Mouse (Mus musculus) stomach, embryonic 14.5 days (tissue): ENCODE results near the gene Naif1. TPM values are rescaled to one million over a fixed set of nuclear protein-coding genes. Genes with fewer than 3 reads are reported as not detected.

Experiments
- ATAC-seq: fragments of 200-750 bp; cut with Nextera tagmentation; 2 replicates; pipeline ENCODE4 v1.8.0; 2017; ENCODE audit warnings: low read depth, moderate TSS enrichment; ENCODE audit not compliant: insufficient number of reproducible peaks, insufficient read depth, low FRiP score
- H3K27ac ChIP-seq: fragments of 300-500 bp; sonication (generic); 2 replicates; pipeline ENCODE4 v1.5.1; 2014; ENCODE audit warnings: mild to moderate bottlenecking, low read length, moderate library complexity, mixed read lengths
- H3K27me3 ChIP-seq: fragments of 300-500 bp; sonication (generic); 2 replicates; pipeline ENCODE4 v1.6.1; 2014; ENCODE audit warnings: low read length, control low read depth, mixed read lengths; ENCODE audit not compliant: control insufficient read depth, insufficient read depth
- H3K36me3 ChIP-seq: fragments of 300-500 bp; sonication (generic); 2 replicates; pipeline ENCODE4 v1.6.1; 2014; ENCODE audit warnings: mild to moderate bottlenecking, control low read depth, low read length, moderate library complexity, mixed read lengths; ENCODE audit not compliant: control insufficient read depth, insufficient read depth
- H3K4me1 ChIP-seq: fragments of 300-500 bp; sonication (generic); 2 replicates; pipeline ENCODE4 v1.6.1; 2014; ENCODE audit warnings: low read length, control low read depth, mixed read lengths; ENCODE audit not compliant: control insufficient read depth, insufficient read depth
- H3K4me2 ChIP-seq: fragments of 300-500 bp; sonication (generic); replicated peaks from 2 replicates; pipeline ENCODE4 v1.6.1; 2014; ENCODE audit warnings: low read depth, low read length, control low read depth
- H3K4me3 ChIP-seq: fragments of 300-500 bp; sonication (generic); 2 replicates; pipeline ENCODE4 v1.5.1; 2014; ENCODE audit warnings: low read depth, low read length, control low read depth
- H3K9ac ChIP-seq: fragments of 300-500 bp; sonication (generic); replicated peaks from 2 replicates; pipeline ENCODE4 v1.6.1; 2014; ENCODE audit warnings: low read depth, mild to moderate bottlenecking, control low read depth, low read length, moderate library complexity, mixed read lengths
- H3K9me3 ChIP-seq: fragments of 300-500 bp; sonication (generic); 2 replicates; pipeline ENCODE4 v1.6.1; 2016; ENCODE audit warnings: low read depth, low read length, control low read depth; ENCODE audit not compliant: control insufficient read depth
- WGBS: fragments of 180-500 bp; shearing (Covaris S2); extraction: QIAGEN DNeasy Blood & Tissue Kit; methylation state at CpG from one replicate; pipeline ENCODE4 v1.1.7; 2014; 5-methylcytosine and 5-hydroxymethylcytosine counted together
- polyA plus RNA-seq: library from polyadenylated mRNA; unstranded; fragments of >200 nt; fragmentation: Nextera tagmentation; extraction: Ambion mirVana; gene quantifications from 2 replicates; pipeline ENCODE4 v1.2.1, GENCODE M21; 2014

Naif1 gene
- polyA plus RNA-seq, 1 experiment from 2014 or later = 5.6 TPM

GRCm38 (mm10) chr2:32492661-32493060, 42.4 kb downstream of the Naif1 start:
- H3K4me3 ChIP-seq = no peak overlapping the region
- H3K9ac ChIP-seq = no peak overlapping the region
- 0 out of 2 replicates have a peak, but pooled peaks cover 4% of the 10 kb centered on the region for H3K4me1 ChIP-seq
- H3K4me2 ChIP-seq = no peak overlapping the region
- no peak for ATAC-seq
- H3K27ac ChIP-seq = no peak overlapping the region
- H3K9me3 ChIP-seq = no peaks in the 10 kb centered on the region
- 72% methylated on average over 2 of the region's 2 CpGs for WGBS
- H3K36me3 ChIP-seq = no peaks in the 10 kb centered on the region
- no peaks in the 10 kb centered on the region for H3K27me3 ChIP-seq

GRCm38 (mm10) chr2:32493301-32493701, 43.0 kb downstream of the Naif1 start:
- H3K27ac ChIP-seq = no peak overlapping the region

GRCm38 (mm10) chr2:32494522-32494921, 44.3 kb downstream of the Naif1 start:
- Histone ChIP-seq H3K4me3 (no peak overlapping the region), H3K9me3 (peaks cover 7% of the 10 kb centered on the region; the same call in 1 of the 2 replicates), H3K4me2 (no peak overlapping the region), H3K27me3 (no peaks in the 10 kb centered on the region), H3K27ac (0 out of 2 replicates have a peak overlapping the region, but pooled peaks have one; percentile 6), H3K4me1 (0 out of 2 replicates have a peak, but pooled peaks cover 4% of the 10 kb centered on the region), H3K9ac (no peak overlapping the region), H3K36me3 (no peaks in the 10 kb centered on the region)
- WGBS = 54% methylated on average over 2 of the region's 2 CpGs
- ATAC-seq = no peak

More at GRCm38 (mm10) chr2:32493301-32493701, 43.0 kb downstream of the Naif1 start:
- Histone ChIP-seq H3K36me3 (no peaks in the 10 kb centered on the region), H3K4me3 (no peak overlapping the region), H3K4me2 (no peak overlapping the region), H3K27me3 (no peaks in the 10 kb centered on the region), H3K9ac (no peak overlapping the region), H3K9me3 (no peaks in the 10 kb centered on the region), H3K4me1 (0 out of 2 replicates have a peak, but pooled peaks cover 4% of the 10 kb centered on the region)
- no peak for ATAC-seq
- 64% methylated on average over 12 of the region's 12 CpGs for WGBS

- no peak overlapping the region for H3K27ac ChIP-seq
These were observed 45.0 kb downstream of the Naif1 start for GRCm38 (mm10) chr2:32495185-32495726.

GRCm38 (mm10) chr2:32496190-32496589, 45.9 kb downstream of the Naif1 start:
- no peak overlapping the region for H3K4me3 ChIP-seq
- H3K27ac ChIP-seq = no peak overlapping the region
- H3K9me3 ChIP-seq = peaks cover 7% of the 10 kb centered on the region; the same call in 1 of the 2 replicates
- H3K27me3 ChIP-seq = no peaks in the 10 kb centered on the region
- no peak overlapping the region for H3K4me2 ChIP-seq
- 0 out of 2 replicates have a peak, but pooled peaks cover 4% of the 10 kb centered on the region for H3K4me1 ChIP-seq
- H3K36me3 ChIP-seq = no peaks in the 10 kb centered on the region
- WGBS = 56% methylated on average over 5 of the region's 5 CpGs
- ATAC-seq = no peak
- H3K9ac ChIP-seq = no peak overlapping the region

More at GRCm38 (mm10) chr2:32495185-32495726, 45.0 kb downstream of the Naif1 start:
- Histone ChIP-seq H3K4me2 (no peak overlapping the region), H3K36me3 (no peaks in the 10 kb centered on the region), H3K27me3 (no peaks in the 10 kb centered on the region), H3K4me3 (no peak overlapping the region), H3K4me1 (0 out of 2 replicates have a peak, but pooled peaks cover 4% of the 10 kb centered on the region), H3K9me3 (peaks cover 7% of the 10 kb centered on the region; the same call in 1 of the 2 replicates), H3K9ac (no peak overlapping the region)
- ATAC-seq = peak; percentile 46; the same call in 1 of the 2 replicates
- 61% methylated on average over 20 of the region's 20 CpGs for WGBS

- Histone ChIP-seq H3K27me3 (no peaks in the 10 kb centered on the region), H3K4me1 (0 out of 2 replicates have a peak, but pooled peaks cover 6% of the 10 kb centered on the region), H3K9ac (no peak overlapping the region), H3K9me3 (peaks cover 7% of the 10 kb centered on the region; the same call in 1 of the 2 replicates), H3K4me3 (no peak overlapping the region), H3K4me2 (no peak overlapping the region), H3K27ac (no peak overlapping the region), H3K36me3 (no peaks in the 10 kb centered on the region)
- WGBS = 85% methylated on average over 4 of the region's 4 CpGs
- no peak for ATAC-seq
These were observed 49.1 kb downstream of the Naif1 start for GRCm38 (mm10) chr2:32499365-32499764.

- no peak overlapping the region for H3K9ac ChIP-seq
- H3K4me3 ChIP-seq = no peak overlapping the region
- H3K27me3 ChIP-seq = no peaks in the 10 kb centered on the region
- no peak overlapping the region for H3K4me2 ChIP-seq
- 63% methylated on average over 5 of the region's 5 CpGs for WGBS
- no peak for ATAC-seq
- H3K9me3 ChIP-seq = peaks cover 8% of the 10 kb centered on the region; the same call in 1 of the 2 replicates
- H3K36me3 ChIP-seq = no peaks in the 10 kb centered on the region
- H3K4me1 ChIP-seq = 0 out of 2 replicates have a peak, but pooled peaks cover 2% of the 10 kb centered on the region
- no peak overlapping the region for H3K27ac ChIP-seq
These were observed 50.2 kb downstream of the Naif1 start for GRCm38 (mm10) chr2:32500461-32500860.

GRCm38 (mm10) chr2:32501754-32502324, 51.6 kb downstream of the Naif1 start:
- Histone ChIP-seq H3K9ac (no peak overlapping the region), H3K4me1 (peaks cover 5% of the 10 kb centered on the region; the same call in 1 of the 2 replicates), H3K27me3 (no peaks in the 10 kb centered on the region), H3K36me3 (no peaks in the 10 kb centered on the region), H3K9me3 (peaks cover 12% of the 10 kb centered on the region; the same call in 1 of the 2 replicates), H3K27ac (no peak overlapping the region), H3K4me2 (no peak overlapping the region), H3K4me3 (no peak overlapping the region)
- WGBS = 57% methylated on average over 5 of the region's 5 CpGs
- ATAC-seq = peak; percentile 34; the same call in 1 of the 2 replicates
